Mouse (Mus musculus) left cerebral cortex, postnatal 36 days (tissue): Measurements from ENCODE around the gene Gm8298. TPM values are rescaled to one million over a fixed set of nuclear protein-coding genes. Genes with fewer than 3 reads are reported as not detected.
"Not testable (repeated sequence)": the region's sequence is repeated elsewhere in the genome, so short reads cannot be mapped to it uniquely, and the experiment has no call there.

Source experiments
- DNase-seq, 2 experiments: peaks; one replicate each; pipeline ENCODE4 v3.0.0; 2021 to 2022; ENCODE audit warnings: low spot score in 2 of 2, mixed read lengths in 1 of 2
- intact Hi-C: fragments of 180-260 bp; cut with DNase I; formaldehyde crosslinking; loops from one replicate; pipeline ENCODE4 v1.15.1; 2025
- total RNA-seq, 2 experiments: library from RNA; stranded (reverse); gene quantifications; 2 replicates each; pipeline ENCODE4 v1.2.3; 2021

Gene Gm8298
- not detected for total RNA-seq

DNA sequence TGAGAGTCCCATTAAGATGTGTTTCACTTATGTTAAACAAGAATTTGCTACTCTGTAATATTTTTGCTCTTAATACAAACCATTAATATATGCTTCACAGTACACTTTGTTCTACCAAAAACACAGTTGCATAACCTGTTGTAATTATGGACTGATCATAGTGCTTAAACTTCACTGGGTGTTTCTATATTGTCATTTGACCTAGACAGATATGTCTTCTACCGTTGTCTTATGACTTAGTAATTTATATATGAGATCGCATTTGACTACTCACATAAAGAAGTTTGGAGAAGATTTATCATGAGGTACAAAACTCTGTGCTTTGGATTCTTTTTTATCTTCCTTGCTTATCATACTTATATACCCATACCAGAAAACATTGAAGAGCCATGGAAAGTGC lies at the start of gene Gm8298:
TSS of gene Gm8298 (plus strand) at position 301 of the 400 bp plus-strand sequence.
- intact Hi-C loops = no loop called here
- no peak for DNase-seq

DNA sequence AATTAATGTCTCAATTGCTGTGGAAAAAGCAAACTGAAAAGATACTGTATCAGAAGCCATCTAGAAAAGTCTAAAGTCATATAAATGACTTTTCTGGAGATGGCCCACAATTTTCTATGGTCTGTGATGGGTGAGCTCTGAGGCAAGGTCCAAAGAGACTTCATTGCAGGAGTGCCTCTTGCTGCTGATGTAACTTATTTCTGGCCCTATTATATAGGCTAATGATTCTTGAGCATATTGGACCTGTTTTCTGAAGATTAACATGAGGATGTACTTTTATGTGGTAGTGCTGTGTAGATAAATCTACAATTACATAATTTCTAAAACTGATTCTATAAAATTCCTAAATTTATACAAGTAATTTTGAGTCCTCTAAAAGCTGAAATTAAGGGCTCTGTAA lies 47.7 kb upstream of the Gm8298 start:
- intact Hi-C loops = no loop called here
- no peak for DNase-seq

DNA sequence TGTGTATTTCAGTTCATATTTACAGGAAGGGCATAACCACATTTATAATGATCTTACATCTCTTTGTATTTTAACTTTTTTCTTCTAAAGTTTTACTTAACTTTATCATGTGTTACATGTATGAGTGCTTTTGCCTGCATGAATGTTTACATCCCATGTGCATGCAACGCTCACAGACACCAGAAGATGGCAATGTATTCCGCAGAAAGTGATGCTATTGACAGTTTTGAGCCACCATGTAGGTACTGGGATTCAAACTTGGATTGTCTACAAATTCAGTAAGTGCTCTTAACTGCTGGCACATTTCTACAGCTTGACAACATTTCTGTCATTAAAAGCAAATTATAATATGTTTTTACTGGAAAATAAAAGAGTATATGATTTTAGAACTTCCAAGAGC lies 9.9 kb downstream of the Gm8298 start:
- DNase-seq = peak in 1 of 2 experiments; percentile 5
- intact Hi-C loops = loop anchor here (2.0 to 5.0 kb wide), 2 partner anchors 187 to 240 kb away; no protein-coding TSS in a partner anchor

DNA sequence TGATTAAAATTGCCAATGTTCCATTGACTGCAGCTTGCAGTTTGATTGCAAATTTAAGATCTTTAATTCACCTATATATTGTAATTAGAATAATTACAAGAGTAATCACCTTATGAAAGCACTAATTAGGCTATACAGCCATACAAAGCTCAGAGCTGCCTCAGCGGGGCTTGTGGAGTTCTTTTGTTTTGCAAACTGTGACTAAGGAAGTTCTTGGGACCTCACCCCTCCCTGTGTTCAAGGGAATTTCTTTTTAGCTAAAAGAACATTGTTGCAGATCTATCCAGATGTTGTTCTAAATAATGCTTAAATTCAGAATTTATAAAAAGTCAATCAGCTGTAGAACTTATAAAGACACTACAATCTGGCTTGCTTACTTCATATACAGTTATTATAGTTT lies 16.8 kb downstream of the Gm8298 start:
- intact Hi-C loops, DNase-seq: not testable (repeated sequence)

DNA sequence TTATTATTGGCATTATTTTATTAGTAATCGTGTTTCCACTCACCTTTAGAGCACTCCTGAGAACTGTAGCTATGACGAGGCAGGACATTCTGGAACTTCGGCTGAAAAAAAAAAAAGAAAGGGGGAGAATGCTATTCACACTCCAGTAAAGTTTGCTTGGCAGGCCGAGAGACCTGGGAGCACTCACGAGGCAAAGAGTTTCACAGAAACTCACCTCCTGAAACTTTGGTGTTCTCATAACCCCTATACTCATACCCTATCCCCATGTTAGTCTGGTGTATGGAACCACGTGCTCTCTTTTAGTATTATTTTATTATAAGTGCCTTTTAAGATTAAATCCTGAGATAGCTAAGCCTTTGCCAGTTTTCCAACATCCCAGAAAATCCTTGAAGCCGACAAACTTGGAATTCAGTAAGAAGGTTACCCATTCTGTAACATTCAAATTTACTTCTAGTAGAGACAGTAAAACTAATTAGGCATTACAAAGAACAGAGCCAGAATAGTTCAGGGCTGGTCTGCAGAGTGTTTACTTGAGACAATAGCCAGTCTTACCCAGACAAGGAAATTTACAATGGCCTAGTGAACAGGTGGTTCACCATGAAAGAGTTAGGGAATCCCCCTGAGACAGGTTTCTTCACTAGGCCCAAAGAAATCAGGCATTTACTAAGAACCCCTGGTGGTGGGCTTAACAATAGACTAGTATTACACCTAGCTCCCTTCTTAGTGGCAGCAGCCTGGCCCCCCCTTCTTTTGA lies 19.1 kb downstream of the Gm8298 start:
- intact Hi-C loops, DNase-seq: not testable (repeated sequence)

DNA sequence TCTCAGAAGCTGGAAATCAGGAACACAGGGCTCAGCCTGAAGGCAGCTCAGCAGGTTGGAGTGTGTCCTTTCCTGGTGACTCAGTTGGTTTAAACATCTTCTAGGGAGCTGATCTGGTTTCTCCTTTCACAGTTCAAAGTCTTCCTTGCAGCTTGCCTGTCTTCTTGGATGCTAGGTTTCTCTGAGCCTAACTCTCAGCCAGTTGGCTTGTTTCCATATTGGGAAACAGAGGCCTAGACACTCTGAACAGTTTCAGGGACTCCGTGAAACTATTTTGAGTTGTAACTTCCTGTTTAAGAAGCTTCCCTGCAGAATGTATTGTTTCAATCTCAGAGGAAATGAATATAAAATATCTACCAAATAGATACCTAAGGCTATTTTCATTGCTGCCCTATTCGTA lies 32.4 kb downstream of the Gm8298 start:
- DNase-seq = no peak
- intact Hi-C loops = no loop called here

DNA sequence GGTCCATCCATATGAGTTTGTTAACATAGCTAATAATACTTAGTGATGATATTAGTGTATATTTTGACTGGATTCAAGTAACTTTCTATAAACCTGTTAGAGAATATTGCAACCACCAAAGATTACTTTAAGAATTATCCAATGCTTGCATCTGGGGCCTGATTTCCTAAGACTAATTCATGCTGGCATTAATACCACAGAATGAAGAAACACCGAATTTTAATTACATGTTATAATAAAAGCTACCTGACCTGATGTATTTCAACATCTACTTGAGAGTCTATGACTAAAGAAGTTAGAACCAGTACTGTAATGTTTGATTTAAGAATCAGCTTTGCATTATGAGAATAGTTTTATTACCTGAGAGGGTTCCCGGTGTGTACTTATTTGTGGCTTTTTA lies 64.1 kb downstream of the Gm8298 start, which contains the start of gene C130079G13Rik:
TSS of gene C130079G13Rik (plus strand) at position 301 of the 400 bp plus-strand sequence.
- no peak for DNase-seq
- intact Hi-C loops = no loop called here

Other genes with a start within 250 kb of the Gm8298 start
- gene Gm5538, start 131.3 kb upstream of the Gm8298 start, total RNA-seq = not detected
- not detected for gene C130079G13Rik, start 64.2 kb downstream of the Gm8298 start, total RNA-seq
- gene Aadacl2, start 145.7 kb downstream of the Gm8298 start, total RNA-seq = not detected
- not detected for gene Aadac, start 164.7 kb downstream of the Gm8298 start, total RNA-seq
- not detected for gene Sucnr1, start 220.8 kb downstream of the Gm8298 start, total RNA-seq